Mouse (Mus musculus) G1E (cell line): ENCODE measurements around the gene Plpp3.

Experiments used
- CTCF ChIP-seq: IDR thresholded peaks from 2 replicates; pipeline ENCODE4 v1.5.1; 2012; ENCODE audit warnings: low read depth, low read length, inconsistent platforms, mixed read lengths
- GATA1 ChIP-seq: IDR thresholded peaks from 2 replicates; pipeline ENCODE4 v1.6.1; 2012; ENCODE audit warnings: borderline replicate concordance, low read length, inconsistent platforms, mixed read lengths
- GATA2 ChIP-seq: IDR thresholded peaks from 2 replicates; pipeline ENCODE4 v1.6.1; 2012; ENCODE audit warnings: low read depth, low read length, inconsistent platforms, borderline replicate concordance
- POLR2AphosphoS5 ChIP-seq: IDR thresholded peaks from 2 replicates; pipeline ENCODE4 v1.6.1; 2012; ENCODE audit warnings: low read depth, low read length, inconsistent platforms; ENCODE audit not compliant: insufficient replicate concordance
- TAL1 ChIP-seq: conservative IDR thresholded peaks from 2 replicates; pipeline ENCODE4 v1.6.1; 2012; ENCODE audit warnings: low read depth, low read length, inconsistent platforms, mixed read lengths

DNA sequence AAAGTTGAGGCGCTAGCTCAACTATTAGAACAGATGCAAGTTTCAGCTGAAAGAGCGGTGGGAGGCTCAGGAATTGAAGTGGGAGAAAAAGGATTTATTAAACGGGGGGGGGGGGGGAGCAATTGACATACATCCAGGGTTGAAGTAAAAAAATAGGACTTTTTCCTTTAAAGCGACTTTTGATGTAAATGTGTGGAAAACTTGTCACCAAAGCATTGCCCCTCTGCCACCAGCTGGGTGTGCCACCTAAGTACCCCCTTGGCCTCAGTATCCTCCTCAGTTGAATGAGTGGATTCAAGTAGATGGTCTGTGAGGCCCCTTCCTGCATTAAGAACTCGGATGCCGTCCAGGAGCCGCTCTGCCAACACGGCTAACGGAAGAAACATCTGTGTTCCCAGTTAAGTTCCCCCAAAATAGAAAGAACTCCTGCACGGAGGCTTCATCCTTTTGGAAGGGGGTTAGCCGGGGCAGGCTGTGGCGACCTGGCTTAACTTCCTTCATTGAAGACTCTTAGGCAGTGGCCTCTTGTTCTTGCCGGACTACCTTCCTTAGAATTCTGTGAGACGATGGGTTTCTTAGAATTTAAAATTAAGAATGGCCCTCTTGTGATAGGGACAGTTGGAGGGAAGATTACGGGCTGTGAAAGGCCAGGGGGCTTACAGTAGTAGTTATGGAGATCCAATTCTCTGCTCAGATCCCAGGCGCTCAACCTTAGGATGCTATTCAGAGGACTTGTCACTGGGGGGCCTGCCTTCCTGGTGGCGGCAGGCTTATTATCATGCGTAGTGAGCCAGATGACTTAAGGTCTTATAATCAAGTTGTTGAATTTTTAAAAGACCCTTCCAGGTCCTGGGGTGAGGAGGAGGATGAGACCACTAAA, 1.7 kb downstream of the Plpp3 start:
- TF ChIP-seq CTCF (no peak), GATA1 (no peak), TAL1 (no peak), GATA2 (no peak), POLR2AphosphoS5 (no peak)
